Mouse (Mus musculus): ENCODE results near the gene D930048N14Rik.

DNA sequence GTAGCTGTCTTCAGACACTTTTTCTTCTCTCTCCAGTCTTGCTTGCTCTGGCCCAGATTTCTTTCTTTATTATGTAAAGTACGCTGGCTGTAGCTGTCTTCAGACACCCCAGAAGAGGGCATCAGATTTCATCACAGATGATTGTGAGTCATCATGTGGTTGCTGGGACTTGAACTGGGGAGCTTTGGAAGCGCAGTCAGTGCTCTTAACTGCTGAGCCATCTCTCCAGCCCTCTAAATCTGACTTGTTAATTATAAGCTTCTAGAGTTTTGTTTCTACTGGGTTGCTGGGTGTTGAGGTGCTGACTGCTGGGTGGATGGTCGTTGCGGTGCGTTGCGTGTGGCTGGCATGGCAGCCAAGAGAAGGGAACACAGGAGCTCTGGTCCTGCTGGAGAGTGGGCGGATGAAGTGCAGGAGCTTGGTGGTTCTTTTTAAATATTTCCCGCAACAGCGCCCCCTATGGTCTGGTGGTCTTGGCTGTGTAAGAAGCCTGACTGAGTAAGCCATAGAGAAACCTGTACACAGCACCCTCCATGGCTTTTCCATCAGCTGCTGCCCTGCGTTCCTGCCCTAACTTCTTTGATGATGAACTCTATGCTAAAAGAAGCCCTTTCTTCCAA lies 52.7 kb downstream of the D930048N14Rik start:
- no peak for TF ChIP-seq POLR2A (IDR thresholded peaks at IDR 0.05; ENCODE audit: borderline replicate concordance, insufficient read depth, low read length)
- no peak for TF ChIP-seq CTCF (IDR thresholded peaks at IDR 0.05; ENCODE audit: borderline replicate concordance, insufficient read depth, low read depth, low read length)
